Mouse (Mus musculus): ENCODE results near the gene Tmem160.

Tmem160 gene

GRCm38 (mm10) chr7:16452587-16453073 is at the start of gene Tmem160:
TSS of gene Tmem160 (plus strand) at chr7:16452779.
- peak; percentile 63 to 84 for DNase-seq (ENCODE audit: low spot score in 2 of 2)

- peak; percentile 67 to 73 for DNase-seq (ENCODE audit: low spot score in 2 of 2)
These were observed 49.3 kb upstream of the Tmem160 start for GRCm38 (mm10) chr7:16402968-16403948.

- DNase-seq (ENCODE audit: low spot score in 2 of 2): peak; percentile 41 to 52
These were observed 48.1 kb upstream of the Tmem160 start for GRCm38 (mm10) chr7:16404315-16405072.

- DNase-seq (ENCODE audit: low spot score in 2 of 2): peak; percentile 56 to 66
These were observed 47.5 kb upstream of the Tmem160 start for GRCm38 (mm10) chr7:16405073-16405455.

GRCm38 (mm10) chr7:16405516-16406351 is 46.8 kb upstream of the Tmem160 start:
- DNase-seq (ENCODE audit: low spot score in 2 of 2): peak; percentile 63 to 75

- no peak for DNase-seq (ENCODE audit: low spot score in 2 of 2)
These were observed 45.6 kb upstream of the Tmem160 start for GRCm38 (mm10) chr7:16406978-16407377.

GRCm38 (mm10) chr7:16411100-16411499 is 41.5 kb upstream of the Tmem160 start:
- no peak for DNase-seq (ENCODE audit: low spot score in 2 of 2)

GRCm38 (mm10) chr7:16412220-16412896 is 40.2 kb upstream of the Tmem160 start:
- no peak for DNase-seq (ENCODE audit: low spot score in 2 of 2)

GRCm38 (mm10) chr7:16412930-16413329 is 39.6 kb upstream of the Tmem160 start:
- DNase-seq (ENCODE audit: low spot score in 2 of 2): no peak

GRCm38 (mm10) chr7:16415426-16415825 is 37.2 kb upstream of the Tmem160 start:
- DNase-seq (ENCODE audit: low spot score in 2 of 2): no peak

- no peak for DNase-seq (ENCODE audit: low spot score in 2 of 2)
These were observed 35.3 kb upstream of the Tmem160 start for GRCm38 (mm10) chr7:16417141-16417771.

GRCm38 (mm10) chr7:16418713-16419112 is 33.9 kb upstream of the Tmem160 start:
- DNase-seq (ENCODE audit: low spot score in 2 of 2): no peak

GRCm38 (mm10) chr7:16420493-16421118 is 32.0 kb upstream of the Tmem160 start:
- no peak for DNase-seq (ENCODE audit: low spot score in 2 of 2)

GRCm38 (mm10) chr7:16422222-16422856 is 30.2 kb upstream of the Tmem160 start:
- DNase-seq (ENCODE audit: low spot score in 2 of 2): no peak

- DNase-seq (ENCODE audit: low spot score in 2 of 2): no peak
These were observed 28.8 kb upstream of the Tmem160 start for GRCm38 (mm10) chr7:16423731-16424130.

- DNase-seq (ENCODE audit: low spot score in 2 of 2): no peak
These were observed 26.9 kb upstream of the Tmem160 start for GRCm38 (mm10) chr7:16425721-16426120.

- peak; percentile 74 to 89 for DNase-seq (ENCODE audit: low spot score in 2 of 2)
These were observed 26.4 kb upstream of the Tmem160 start for GRCm38 (mm10) chr7:16426129-16426729.

GRCm38 (mm10) chr7:16433352-16433971 is 19.1 kb upstream of the Tmem160 start:
- no peak for DNase-seq (ENCODE audit: low spot score in 2 of 2)

- DNase-seq (ENCODE audit: low spot score in 2 of 2): no peak
These were observed 17.5 kb upstream of the Tmem160 start for GRCm38 (mm10) chr7:16435088-16435487.

Data from spleen, postnatal 10 days (tissue).